Mouse (Mus musculus): ENCODE data around the gene Dync1i1. TPM values are rescaled to one million over a fixed set of nuclear protein-coding genes. Genes with fewer than 3 reads are reported as not detected.

Dync1i1 gene
- polyA plus RNA-seq, 1 experiment from 2014 or later, result 1.9 TPM

DNA sequence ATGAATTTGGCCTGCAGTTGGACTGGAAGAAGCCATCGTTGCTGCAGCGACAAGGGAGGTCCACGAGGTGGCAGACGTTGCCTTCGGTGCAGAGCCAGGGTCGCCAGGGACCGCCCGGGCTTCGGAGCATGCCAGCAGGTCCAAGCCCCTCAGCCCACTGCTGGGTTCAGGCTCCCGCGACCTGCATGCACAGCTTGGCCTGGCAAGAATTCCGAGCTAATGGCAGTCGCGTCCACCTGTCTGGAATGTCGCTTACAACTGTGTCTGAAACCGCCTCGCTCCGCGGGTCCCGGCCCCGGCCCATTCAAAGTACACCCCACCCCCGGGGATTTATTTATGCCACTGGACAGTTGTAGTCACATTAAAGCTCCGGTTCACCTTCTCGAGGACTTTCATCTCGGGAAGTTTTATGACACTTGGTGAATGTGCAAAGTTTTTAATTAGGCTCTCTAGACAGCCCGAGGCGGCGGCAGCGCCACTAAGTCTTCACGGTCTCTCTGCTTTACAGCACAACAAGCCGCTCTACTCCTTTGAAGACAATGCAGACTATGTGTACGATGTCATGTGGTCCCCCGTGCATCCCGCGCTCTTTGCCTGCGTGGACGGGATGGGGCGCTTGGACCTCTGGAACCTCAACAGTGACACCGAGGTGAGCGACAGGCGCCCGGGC, 280.5 kb downstream of the Dync1i1 start:
- DNase-seq (ENCODE audit: low spot score), result peak; percentile 91
- 4% methylated on average over 42 of the region's 42 CpGs for WGBS
- peak overlapping the region; percentile 65 for H3K4me3 ChIP-seq
- H3K4me1 ChIP-seq, result peaks cover 19% of the 10 kb centered on the region
- no peaks in the 10 kb centered on the region for H3K36me3 ChIP-seq
- peak overlapping the region; percentile 76 for H3K27ac ChIP-seq
- H3K9me3 ChIP-seq, result no peaks in the 10 kb centered on the region
- H3K27me3 ChIP-seq (ENCODE audit: insufficient read depth, poor library complexity, severe bottlenecking), result no peaks in the 10 kb centered on the region

- Histone ChIP-seq H3K4me1 (0 out of 2 replicates have a peak, but pooled peaks cover under 1% of the 10 kb centered on the region), H3K27ac (no peak overlapping the region), H3K27me3 (ENCODE audit: insufficient read depth, poor library complexity, severe bottlenecking) (no peaks in the 10 kb centered on the region), H3K36me3 (no peaks in the 10 kb centered on the region), H3K4me3 (no peak overlapping the region), H3K9me3 (no peaks in the 10 kb centered on the region)
- no peak for DNase-seq (ENCODE audit: low spot score)
- 72% methylated on average over 2 of the region's 2 CpGs for WGBS
Observed at GRCm38 (mm10) chr6:6011364-6011763, 285.9 kb downstream of the Dync1i1 start.

DNA sequence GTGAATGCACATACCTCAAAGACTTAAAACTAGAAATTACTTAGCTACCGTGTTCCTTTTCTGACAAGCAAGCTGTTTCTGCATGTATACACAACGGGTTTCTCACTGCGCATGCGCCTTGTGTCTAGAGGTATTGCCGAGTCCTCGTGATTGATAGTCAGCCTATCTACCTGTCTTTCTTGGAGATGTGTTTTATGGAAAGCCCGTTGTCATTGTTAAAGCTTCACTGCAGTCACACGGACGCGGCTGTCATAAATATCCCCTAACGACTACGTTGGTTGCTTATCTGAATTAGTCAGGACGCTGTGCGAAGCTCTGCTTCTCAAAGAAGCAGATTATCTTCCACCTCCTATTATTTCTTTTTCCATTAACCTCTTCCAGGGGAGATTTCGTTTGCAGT, 290.2 kb downstream of the Dync1i1 start:
- Histone ChIP-seq H3K36me3 (no peaks in the 10 kb centered on the region), H3K27ac (no peak overlapping the region), H3K4me1 (peaks cover 3% of the 10 kb centered on the region; the same call in 1 of the 2 replicates), H3K4me3 (no peak overlapping the region), H3K9me3 (no peaks in the 10 kb centered on the region), H3K27me3 (ENCODE audit: insufficient read depth, poor library complexity, severe bottlenecking) (no peaks in the 10 kb centered on the region)
- WGBS, result 46% methylated on average over 15 of the region's 15 CpGs
- DNase-seq (ENCODE audit: low spot score), result no peak

- WGBS, result 36% methylated on average over 9 of the region's 9 CpGs
- no peak overlapping the region for H3K27ac ChIP-seq
- peaks cover 3% of the 10 kb centered on the region; the same call in 1 of the 2 replicates for H3K4me1 ChIP-seq
- H3K9me3 ChIP-seq, result no peaks in the 10 kb centered on the region
- no peak for DNase-seq (ENCODE audit: low spot score)
- H3K4me3 ChIP-seq, result no peak overlapping the region
- H3K27me3 ChIP-seq (ENCODE audit: insufficient read depth, poor library complexity, severe bottlenecking), result no peaks in the 10 kb centered on the region
- no peaks in the 10 kb centered on the region for H3K36me3 ChIP-seq
Observed at GRCm38 (mm10) chr6:6016931-6017330, 291.5 kb downstream of the Dync1i1 start.

DNA sequence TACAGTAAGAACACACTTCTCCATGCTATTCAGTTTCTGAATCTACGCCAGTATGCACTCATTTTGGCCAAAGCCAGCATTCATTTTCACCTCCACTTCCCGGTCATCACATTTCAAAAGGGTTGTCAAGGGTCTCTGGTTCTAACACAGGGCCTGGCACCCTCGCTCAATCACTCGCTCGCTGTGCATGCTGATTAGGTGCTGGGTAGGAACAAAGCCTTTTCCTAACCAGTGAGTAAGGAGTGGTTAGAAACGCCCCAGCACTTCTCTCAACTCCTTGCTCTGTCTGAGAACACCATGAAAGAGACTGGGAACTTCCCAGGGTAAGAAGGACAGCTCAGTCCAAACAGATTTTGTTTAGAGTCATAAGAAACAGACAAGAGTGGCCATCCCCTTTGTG, 298.5 kb downstream of the Dync1i1 start:
- no peaks in the 10 kb centered on the region; the same call in 1 of the 2 replicates for H3K27me3 ChIP-seq (ENCODE audit: insufficient read depth, poor library complexity, severe bottlenecking)
- no peaks in the 10 kb centered on the region for H3K36me3 ChIP-seq
- no peaks in the 10 kb centered on the region for H3K9me3 ChIP-seq
- no peak overlapping the region for H3K27ac ChIP-seq
- no peaks in the 10 kb centered on the region; the same call in 1 of the 2 replicates for H3K4me1 ChIP-seq
- no peak for DNase-seq (ENCODE audit: low spot score)
- no peak overlapping the region for H3K4me3 ChIP-seq
- 36% methylated on average over 6 of the region's 6 CpGs for WGBS

GRCm38 (mm10) chr6:6027664-6028063, 302.2 kb downstream of the Dync1i1 start:
- Histone ChIP-seq H3K27me3 (ENCODE audit: insufficient read depth, poor library complexity, severe bottlenecking) (no peaks in the 10 kb centered on the region; the same call in 1 of the 2 replicates), H3K4me3 (no peak overlapping the region), H3K9me3 (no peaks in the 10 kb centered on the region), H3K36me3 (no peaks in the 10 kb centered on the region), H3K27ac (no peak overlapping the region), H3K4me1 (no peaks in the 10 kb centered on the region; the same call in 1 of the 2 replicates)
- WGBS, result 91% methylated on average over 6 of the region's 6 CpGs
- no peak for DNase-seq (ENCODE audit: low spot score)

- Histone ChIP-seq H3K9me3 (no peaks in the 10 kb centered on the region), H3K4me3 (no peak overlapping the region), H3K27ac (0 out of 2 replicates have a peak overlapping the region, but pooled peaks have one; percentile 1), H3K4me1 (peaks cover 14% of the 10 kb centered on the region), H3K27me3 (ENCODE audit: insufficient read depth, poor library complexity, severe bottlenecking) (no peaks in the 10 kb centered on the region), H3K36me3 (peaks cover 5% of the 10 kb centered on the region; the same call in 1 of the 2 replicates)
- DNase-seq (ENCODE audit: low spot score), result no peak
- 49% methylated on average over 18 of the region's 18 CpGs for WGBS
Observed at GRCm38 (mm10) chr6:6038773-6039550, 313.5 kb downstream of the Dync1i1 start.

DNA sequence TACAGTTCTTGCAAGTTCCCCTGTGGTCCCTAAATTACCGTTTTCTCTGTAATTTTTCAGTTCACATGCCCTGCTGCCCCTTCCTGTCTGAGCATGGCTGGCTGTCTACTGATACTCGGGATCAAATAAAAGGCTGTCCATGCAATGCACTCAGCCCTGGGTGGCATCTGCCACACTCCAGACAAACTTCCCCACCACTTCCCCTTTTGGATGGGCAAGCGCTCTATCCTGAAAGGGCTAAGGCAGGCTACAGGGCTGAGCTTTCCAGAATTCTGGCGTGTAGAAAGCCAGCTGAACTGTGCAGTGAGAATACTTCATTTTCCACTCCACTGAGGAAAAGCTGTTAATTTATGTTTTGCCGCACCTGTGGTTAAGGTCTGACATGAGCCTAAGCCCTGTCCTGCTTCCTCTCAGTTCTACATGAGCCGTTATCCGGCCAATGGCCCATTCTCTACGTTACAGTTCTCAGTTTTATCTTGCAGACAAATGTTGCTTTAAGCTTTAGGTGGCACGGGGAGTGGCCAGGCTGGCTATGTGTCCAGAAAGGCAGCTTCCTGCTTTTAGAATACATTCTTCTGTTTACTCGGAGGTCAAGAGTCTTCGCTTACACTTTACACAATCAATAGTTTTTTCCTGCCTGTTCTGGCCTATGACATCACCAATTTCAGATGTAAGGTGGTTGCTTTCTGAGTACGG, 321.4 kb downstream of the Dync1i1 start:
- Histone ChIP-seq H3K36me3 (peaks cover 8% of the 10 kb centered on the region; the same call in 1 of the 2 replicates), H3K9me3 (no peaks in the 10 kb centered on the region), H3K27ac (no peak overlapping the region)

GRCm38 (mm10) chr6:6052696-6053095, 327.3 kb downstream of the Dync1i1 start:
- Histone ChIP-seq H3K36me3 (0 out of 2 replicates have a peak, but pooled peaks cover 4% of the 10 kb centered on the region), H3K4me1 (peaks cover 25% of the 10 kb centered on the region), H3K9me3 (no peaks in the 10 kb centered on the region), H3K27ac (no peak overlapping the region), H3K27me3 (ENCODE audit: insufficient read depth, poor library complexity, severe bottlenecking) (no peaks in the 10 kb centered on the region), H3K4me3 (no peak overlapping the region)
- 48% methylated on average over 11 of the region's 11 CpGs for WGBS
- DNase-seq (ENCODE audit: low spot score), result no peak

More for the DNA sequence above, 321.4 kb downstream of the Dync1i1 start:
- DNase-seq (ENCODE audit: low spot score), result no peak
- 64% methylated on average over 12 of the region's 12 CpGs for WGBS
- no peak overlapping the region for H3K4me3 ChIP-seq
- no peaks in the 10 kb centered on the region for H3K27me3 ChIP-seq (ENCODE audit: insufficient read depth, poor library complexity, severe bottlenecking)
- H3K4me1 ChIP-seq, result peaks cover 7% of the 10 kb centered on the region; the same call in 1 of the 2 replicates

DNA sequence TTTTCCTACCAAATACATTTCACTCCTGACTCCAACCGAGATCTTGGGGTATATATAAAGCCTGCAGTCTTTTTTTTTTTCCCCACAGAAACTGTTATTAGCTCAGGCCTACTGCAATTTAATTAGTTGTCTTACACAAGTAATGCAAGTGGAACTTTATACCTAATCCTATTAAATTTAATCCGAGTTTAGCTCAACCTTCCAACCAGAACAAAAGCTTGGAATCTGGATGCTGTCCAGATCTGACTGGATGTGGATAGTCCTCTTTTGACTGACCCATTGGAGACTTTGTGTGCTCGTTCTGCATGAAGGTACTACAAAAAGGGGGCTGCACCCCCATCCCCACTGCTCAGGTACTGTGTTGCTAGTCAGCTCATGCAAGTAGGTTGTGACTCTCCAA, 328.5 kb downstream of the Dync1i1 start:
- no peak overlapping the region for H3K4me3 ChIP-seq
- H3K27ac ChIP-seq, result no peak overlapping the region
- H3K9me3 ChIP-seq, result no peaks in the 10 kb centered on the region
- H3K27me3 ChIP-seq (ENCODE audit: insufficient read depth, poor library complexity, severe bottlenecking), result no peaks in the 10 kb centered on the region
- no peak for DNase-seq (ENCODE audit: low spot score)
- WGBS, result 80% methylated on average over 3 of the region's 3 CpGs
- peaks cover 32% of the 10 kb centered on the region for H3K4me1 ChIP-seq
- H3K36me3 ChIP-seq, result 0 out of 2 replicates have a peak, but pooled peaks cover 4% of the 10 kb centered on the region

GRCm38 (mm10) chr6:6058548-6058947, 333.1 kb downstream of the Dync1i1 start:
- 61% methylated on average over 3 of the region's 3 CpGs for WGBS
- Histone ChIP-seq H3K36me3 (no peaks in the 10 kb centered on the region), H3K27me3 (ENCODE audit: insufficient read depth, poor library complexity, severe bottlenecking) (no peaks in the 10 kb centered on the region), H3K4me3 (no peak overlapping the region), H3K9me3 (no peaks in the 10 kb centered on the region), H3K27ac (no peak overlapping the region), H3K4me1 (peaks cover 32% of the 10 kb centered on the region)
- no peak for DNase-seq (ENCODE audit: low spot score)

DNA sequence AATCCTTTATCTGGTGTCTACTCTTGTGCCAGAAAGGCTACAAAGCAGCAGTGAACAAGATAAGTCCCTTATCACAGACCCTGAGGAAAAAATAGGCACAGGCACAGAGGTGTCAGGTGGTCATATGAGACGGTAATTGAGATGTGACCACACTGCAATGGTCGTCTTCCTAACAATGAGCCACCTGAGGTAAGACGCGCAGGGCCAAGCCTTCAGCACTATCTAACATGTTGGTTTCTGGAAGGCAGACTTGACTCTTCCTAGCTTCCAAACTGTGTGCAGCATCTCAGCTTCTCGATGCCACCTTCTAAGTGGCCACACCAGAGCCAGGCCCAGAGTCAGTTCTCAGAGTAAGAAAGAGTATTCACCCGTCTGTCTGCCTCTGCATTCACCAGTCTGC, 341.8 kb downstream of the Dync1i1 start:
- DNase-seq (ENCODE audit: low spot score), result no peak
- Histone ChIP-seq H3K4me3 (no peak overlapping the region), H3K9me3 (no peaks in the 10 kb centered on the region), H3K4me1 (peaks cover 32% of the 10 kb centered on the region), H3K27ac (no peak overlapping the region), H3K27me3 (ENCODE audit: insufficient read depth, poor library complexity, severe bottlenecking) (no peaks in the 10 kb centered on the region), H3K36me3 (no peaks in the 10 kb centered on the region)
- 55% methylated on average over 6 of the region's 6 CpGs for whole genome bisulfite sequencing

DNA sequence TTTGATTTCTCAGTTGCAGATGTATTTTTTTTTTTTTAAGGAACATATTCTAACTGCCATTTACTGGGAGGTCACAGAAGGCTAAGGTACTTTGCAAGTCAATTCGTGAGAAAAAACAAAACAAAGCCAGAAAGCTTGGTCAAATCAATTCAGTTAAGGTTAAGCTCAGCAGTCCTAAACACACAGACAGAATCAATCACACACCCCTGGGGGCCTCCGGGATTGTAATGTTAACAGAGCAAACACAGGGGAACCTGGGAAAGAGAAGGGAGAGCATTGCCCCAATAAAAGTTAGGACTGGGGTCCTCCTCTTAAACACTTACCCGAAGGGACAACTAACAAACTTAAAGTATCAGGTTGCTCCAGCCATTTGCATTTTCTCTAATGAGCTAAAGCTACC, 344.6 kb downstream of the Dync1i1 start:
- 28% methylated on average over 3 of the region's 3 CpGs for WGBS
- Histone ChIP-seq H3K27me3 (ENCODE audit: insufficient read depth, poor library complexity, severe bottlenecking) (no peaks in the 10 kb centered on the region), H3K4me3 (no peak overlapping the region), H3K36me3 (no peaks in the 10 kb centered on the region), H3K4me1 (peaks cover 32% of the 10 kb centered on the region), H3K27ac (no peak overlapping the region), H3K9me3 (no peaks in the 10 kb centered on the region)
- no peak for DNase-seq (ENCODE audit: low spot score)
